Mouse (Mus musculus) layer of hippocampus, adult 11-12 months (tissue): ENCODE measurements around the gene Plbd2.

ENCODE experiments used
- DNase-seq: peaks from one replicate; pipeline ENCODE4 v3.0.0; 2022; ENCODE audit warnings: low spot score

Gene Plbd2

DNA sequence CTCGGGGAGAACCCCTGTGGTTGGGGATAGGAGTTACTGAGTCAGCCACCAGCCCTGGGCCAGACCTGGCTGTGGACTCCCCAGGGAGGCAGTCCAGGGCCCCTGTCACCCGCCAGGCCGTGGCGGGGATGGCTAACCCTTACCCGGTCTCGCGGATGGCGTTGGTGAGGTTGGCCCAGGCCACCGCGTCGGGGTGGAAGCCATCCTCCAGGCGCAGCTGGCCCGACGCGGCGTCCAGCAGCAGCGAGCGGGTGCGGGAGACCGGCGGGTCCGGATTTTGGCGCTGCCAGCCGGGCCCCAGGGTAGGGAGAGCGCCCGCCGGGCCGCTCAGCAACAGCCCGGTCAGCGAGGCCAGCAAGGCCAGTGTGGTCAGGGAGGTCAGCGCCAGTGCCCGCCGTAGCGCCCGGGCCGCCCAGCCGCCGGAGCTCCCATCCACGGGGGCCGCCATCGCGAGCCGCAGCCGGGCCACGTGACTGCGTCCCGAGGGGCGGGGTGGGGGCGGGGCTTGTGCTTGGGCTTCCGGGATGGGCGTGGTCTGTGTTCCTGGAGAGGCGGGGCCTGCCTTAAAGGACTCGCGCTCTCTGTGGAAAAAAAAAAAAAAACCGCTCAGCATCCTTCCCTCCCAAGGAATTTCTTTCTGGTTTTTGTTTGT is at the start of gene Plbd2:
TSS of gene Plbd2 (minus strand) at position 482 of the 652 bp plus-strand sequence.
- peak; percentile 79 for DNase-seq

DNA sequence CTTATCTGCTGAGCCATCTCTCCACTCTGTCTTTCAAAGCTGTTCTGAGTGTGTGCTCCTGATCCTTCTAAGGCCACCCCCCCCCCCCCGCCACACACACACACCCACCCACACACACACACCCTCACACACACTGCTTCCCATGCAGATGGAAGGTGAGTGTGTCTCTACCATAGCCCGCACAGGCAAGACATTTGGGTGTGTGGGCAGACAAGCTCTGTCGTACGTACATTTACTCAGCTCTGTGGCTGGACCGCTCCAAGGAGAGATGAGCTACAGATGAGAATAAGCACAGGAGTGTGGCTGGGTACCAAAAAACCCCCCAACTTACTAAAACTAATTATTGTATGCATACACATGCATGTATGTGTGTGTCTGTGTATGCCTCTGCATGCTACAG is 47.2 kb upstream of the Plbd2 start:
- DNase-seq, result no peak

DNA sequence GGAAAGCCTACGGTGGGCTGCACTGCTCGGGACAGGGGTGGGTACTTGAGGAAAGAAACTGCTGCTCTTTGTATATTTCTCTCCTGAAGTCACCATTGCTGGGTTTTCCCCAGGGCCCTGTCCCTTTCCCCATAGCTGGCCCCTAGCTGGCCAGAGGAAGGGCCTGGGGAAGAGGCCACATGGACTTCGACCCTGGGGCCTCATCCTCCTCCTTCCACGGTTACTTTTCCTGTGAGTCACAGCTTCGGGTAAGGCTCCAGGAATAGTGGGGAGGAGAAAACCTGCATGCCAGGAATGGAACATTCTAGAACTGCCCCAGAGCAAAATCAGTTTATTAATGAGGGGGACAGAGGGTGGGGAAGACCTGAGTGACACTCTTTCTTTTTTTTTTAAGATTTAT is 46.7 kb upstream of the Plbd2 start:
- DNase-seq, result no peak

DNA sequence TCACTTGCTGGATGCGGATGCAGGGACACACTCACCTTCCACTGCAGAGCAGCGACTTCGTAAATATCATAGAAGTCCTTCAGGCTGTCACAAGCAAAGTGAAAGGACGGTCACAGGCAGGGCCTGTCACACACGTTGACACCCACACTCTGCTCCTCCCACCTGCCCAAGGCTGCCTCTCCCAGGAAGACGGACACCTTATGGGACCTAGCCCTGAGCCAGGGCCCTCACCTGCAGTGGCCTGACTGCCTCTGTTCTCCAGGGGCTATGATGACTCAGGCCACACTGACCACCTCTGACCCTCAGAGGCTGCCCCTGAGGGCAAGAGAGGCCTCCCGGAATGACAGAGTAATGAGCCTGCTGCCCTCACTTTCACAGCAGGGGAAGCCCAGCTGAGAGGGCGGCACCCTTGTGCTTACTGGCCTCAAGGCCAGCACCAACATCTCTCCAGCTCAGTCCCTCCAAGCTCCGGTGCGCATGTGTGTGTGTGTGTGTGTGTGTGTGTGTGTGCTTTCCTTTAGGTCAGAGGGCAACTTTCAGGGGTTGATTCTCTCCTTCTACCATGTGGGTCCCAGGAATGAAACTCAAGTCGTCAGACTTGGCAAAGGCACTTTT is 44.9 kb upstream of the Plbd2 start:
- DNase-seq, result no peak

DNA sequence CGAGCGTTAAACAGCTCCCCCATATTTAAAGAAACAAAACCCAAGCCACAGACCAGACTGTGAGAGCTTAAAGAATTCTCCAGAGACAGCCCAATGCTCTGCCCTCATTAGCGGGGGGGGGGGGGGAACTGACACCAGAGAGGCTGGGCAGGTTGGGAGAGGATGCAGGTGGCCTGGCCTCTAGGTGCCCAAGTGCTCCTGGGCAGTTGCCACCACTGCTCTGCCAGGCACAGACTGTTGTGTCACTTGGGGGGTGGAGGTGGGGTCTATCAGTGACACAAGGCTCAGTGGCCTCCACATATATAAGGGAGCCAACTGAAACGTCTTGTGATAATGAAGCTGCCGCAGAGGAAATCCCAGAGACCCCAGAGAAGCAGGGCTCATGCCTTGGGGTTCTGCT is 33.2 kb upstream of the Plbd2 start:
- DNase-seq, result no peak

DNA sequence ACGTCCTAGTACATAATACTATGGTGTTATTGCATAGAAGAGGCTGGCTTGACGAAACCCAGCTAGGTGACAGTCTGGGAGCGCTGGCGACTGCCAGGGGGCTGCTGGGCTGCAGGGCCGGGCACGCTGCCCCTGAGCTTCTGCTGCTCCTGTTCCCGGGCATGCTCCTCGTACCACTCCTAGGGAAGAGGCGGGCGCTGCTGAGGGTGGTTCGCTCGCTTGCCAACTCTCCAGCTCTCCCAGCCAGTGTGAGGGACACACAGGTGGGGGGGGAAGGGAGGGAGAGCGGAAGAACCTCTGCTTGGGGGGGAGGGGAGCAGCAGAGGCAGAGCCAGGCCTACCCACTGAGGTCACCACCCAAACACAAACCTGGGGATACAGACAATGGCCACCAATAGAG is 32.6 kb upstream of the Plbd2 start:
- DNase-seq, result no peak

GRCm38 (mm10) chr5:120534686-120535075 is 31.3 kb upstream of the Plbd2 start:
- DNase-seq, result no peak

DNA sequence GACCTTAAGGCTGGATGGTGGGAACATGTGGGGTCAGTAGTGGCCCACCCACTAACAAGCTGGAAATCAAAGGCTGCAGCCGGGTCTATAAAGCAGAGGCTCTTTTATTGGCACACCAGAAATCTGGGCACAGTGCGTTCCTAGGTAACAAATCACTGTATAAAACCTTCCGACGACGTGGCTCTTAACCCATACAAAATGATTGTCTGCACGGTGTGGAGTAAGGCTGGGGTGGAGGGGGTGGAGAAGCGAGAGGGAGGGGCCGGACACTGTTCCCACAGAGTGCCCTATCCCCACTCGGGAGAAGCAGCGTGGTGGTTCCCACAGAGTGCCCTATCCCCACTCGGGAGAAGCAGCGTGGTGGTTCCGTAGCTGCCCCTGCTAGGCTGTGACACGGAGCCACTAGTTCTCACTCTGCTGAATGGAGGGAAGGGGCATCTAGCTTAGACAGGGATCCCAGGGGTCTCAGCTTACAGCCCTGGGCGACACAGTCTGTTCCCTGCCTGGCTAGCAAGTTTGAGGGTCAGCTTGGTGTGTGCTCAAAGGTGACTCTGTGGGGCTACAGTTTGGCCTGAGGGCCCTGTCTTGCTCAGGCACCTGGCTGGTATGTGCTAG is 30.8 kb upstream of the Plbd2 start:
- DNase-seq, result no peak

- DNase-seq, result no peak
These were observed 28.2 kb upstream of the Plbd2 start for GRCm38 (mm10) chr5:120531631-120532030.

DNA sequence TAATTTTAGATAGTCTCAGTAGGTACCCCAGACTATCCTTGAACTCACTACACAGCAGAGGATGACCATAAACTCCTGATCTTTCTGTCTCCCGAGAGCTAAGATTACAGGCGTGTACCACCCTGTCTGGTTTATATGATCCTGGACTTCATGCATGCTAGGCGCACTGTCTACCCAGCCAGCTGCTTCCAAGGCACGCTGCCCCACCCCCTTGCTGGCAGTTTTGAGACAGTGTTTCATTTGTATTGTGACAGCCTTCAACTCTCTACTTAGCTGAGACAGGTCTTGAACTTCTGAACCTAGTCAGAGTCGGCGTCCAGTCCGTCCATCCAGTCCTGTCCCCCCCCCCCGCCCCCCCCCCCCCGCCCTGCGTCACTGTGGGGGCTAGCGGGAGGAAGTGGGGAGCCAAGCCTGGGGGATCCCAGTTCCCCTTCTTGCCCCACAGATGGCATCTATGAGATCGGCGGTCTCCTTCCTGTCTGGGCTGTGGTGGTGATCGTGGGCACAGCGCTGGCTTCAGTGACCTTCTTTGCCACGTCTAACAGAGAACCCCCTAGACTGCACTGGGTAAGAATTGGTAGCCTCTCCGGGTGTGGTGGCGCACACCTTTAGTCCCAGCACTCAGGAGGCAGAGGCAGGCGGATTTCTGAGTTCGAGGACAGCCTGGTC is 24.0 kb upstream of the Plbd2 start:
- no peak for DNase-seq

DNA sequence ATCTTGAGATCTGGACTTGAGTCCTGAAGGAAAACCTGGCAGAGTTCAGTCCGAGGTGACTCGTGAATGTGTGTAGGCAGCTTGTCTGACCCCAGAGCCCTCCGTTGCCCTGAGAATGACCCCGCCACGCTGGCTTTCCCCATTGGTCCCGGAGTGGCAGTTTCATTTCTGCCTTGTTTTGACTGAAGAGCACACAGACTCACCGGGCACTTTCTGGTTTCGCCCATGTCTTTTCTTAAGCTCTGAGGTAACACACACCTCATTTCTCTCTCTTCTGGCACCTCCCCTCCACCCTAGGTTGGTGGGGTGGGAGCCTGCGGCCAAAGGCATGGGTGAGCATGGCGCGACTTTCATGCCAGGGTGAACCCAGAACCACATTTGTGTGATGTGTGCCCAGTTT is 22.9 kb upstream of the Plbd2 start:
- no peak for DNase-seq

DNA sequence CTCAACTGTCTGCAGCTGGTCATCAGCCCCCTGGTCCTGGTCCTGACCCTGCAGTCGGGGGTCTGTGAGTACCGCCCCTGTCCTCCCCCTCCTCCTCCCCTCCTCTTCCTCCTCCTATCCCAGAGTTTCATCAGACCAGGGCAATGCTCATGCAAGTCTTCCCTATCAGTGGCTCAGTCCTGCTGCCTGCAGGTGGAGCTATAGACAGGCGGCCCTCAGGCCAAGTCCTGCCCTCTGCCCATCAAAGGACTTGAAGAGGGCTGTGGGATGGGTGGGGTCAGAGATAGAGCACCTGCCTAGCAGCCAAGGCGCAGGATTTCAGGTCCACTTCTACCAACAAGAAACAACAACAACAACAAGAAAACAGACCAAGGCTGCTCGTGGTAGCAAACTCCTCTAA is 22.3 kb upstream of the Plbd2 start:
- DNase-seq, result no peak

DNA sequence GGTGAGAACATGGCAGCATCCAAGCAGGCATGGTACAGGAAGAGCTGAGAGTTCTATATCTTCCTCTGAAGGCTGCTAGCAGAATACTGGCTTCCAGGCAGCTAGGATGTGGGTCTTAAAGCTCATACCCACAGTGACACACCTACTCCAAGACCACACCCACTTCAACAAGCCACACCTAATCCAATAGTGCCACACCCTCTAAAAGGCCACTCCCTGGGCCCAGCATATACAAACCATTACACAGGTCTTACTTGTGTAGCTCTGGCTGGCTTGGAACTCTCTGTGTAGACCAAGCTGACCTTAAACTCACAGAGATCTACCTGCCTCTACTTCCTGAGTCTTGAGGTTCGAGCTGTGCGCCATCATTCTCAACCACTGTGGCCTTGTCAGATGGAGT is 21.3 kb upstream of the Plbd2 start:
- DNase-seq, result no peak

DNA sequence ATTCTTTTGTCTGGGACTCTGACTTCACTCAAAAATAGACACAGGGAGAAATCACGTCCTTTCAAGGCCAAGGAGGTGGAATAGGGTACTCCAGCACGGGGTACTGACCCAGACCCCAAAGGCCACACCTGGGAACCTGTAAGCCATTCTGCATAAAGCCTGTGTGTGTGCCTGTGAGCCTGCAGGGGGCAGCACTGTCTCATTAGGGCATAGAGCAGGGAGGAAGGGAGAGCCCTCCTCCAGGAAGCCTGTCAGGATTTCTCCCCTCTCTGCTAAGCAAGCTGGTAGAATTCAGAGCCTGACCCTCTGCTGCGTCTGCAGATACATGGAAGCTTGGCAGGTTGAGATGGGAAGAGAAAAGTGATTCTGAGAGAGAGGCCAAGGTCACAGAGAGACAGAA is 19.2 kb upstream of the Plbd2 start:
- DNase-seq, result no peak

- DNase-seq, result no peak
These were observed 14.1 kb upstream of the Plbd2 start for GRCm38 (mm10) chr5:120517552-120517951.

- no peak for DNase-seq
These were observed 13.0 kb upstream of the Plbd2 start for GRCm38 (mm10) chr5:120516221-120516984.

DNA sequence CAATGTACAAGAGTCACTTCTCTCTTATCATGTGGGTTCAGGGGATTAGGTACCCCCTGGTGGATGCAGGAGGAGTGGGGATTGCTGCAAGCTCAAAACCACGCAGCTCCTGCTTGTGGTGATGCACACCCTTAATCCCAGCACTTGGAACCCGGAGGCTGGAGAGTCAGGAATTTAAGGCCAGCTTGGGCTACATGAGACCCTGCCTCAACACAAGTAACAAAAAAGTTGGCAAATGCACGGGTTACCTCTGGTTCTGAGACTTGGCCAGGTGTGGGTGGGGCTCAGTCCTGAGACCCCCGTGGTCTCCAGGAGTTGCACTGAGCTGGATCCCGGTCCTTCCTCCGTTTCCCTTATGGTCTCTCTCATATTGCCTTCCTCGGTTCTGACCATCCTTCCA is 12.0 kb upstream of the Plbd2 start:
- DNase-seq, result no peak

DNA sequence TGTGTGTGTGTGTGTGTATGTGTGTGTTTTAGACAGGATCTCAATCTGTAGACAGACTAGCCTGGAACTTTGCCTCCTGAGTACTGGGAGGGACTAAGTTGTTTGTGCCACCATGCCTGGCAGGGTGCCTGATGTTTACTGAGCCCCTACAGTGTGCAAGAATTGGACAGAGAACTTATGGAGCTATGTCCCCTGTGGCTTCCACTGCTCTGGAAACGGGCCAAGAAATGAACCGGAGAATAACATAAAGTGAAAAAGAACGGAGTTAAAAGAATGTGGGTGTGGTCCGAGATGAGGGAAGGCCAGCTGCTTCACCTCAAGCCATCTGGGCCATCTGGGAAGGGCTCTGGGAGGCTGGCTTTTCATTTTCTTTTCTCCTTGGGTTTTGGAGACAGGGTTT is 11.3 kb upstream of the Plbd2 start:
- no peak for DNase-seq

DNA sequence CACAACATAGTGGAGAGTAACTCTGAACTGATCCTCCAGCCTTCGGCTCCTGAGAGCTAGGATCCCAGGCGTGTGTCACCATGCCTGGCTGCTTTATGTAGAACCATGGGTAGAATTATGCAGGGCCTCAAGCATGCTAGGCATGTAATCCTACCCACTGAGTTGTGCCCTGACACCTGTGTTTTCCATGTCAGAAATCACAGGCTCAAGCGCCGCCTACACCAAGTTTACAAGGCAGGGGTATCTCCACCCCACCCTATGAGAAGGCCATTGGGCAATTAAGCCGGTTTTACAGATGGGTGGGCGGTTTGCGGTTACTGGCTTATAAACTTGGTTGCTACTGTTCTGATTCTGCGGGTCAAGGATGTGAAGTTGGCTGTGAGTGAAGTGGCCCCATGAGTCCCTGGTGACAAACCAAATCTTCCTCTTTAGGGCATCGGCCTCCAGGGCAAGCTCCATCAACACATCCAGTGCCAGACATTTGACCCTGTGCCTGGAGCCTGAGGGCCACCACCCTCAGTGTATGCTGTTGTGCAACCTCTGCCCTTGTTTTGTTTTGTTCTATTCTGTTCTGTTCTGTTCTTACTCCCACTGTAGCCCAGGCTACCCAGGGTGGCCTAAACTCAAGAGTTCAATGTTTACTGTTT is 10.7 kb upstream of the Plbd2 start:
- DNase-seq, result no peak

DNA sequence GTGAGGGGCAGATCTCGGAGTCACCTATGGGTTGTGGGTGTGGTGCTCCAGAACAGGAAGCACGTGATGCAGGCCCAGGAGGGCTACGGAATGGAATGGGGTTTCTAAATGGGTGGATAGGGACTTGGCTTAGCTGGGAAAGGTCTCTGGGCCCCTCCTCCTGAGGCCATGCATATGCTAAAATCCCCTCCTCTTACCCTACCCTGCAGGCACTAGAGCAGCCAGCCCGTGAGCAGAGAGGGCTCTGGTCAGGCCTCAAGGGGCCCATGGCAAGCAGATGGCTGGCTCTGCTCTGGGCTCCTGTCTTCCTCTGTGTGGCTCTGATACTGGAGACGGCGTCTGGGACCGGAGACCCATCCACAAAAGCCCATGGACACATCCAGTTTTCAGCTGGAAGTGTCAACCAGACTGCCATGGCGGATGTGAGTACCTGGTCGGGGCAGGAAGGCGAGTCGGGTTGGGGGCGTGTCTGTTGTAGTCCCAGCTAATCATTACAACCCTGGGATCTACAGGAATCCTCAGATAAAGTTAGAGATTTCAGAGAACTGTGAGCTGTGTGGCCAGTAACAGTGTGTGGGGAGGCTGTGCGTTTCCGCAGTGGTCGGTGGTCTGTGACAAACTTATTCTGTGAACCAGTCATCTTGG is 9.6 kb upstream of the Plbd2 start:
- no peak for DNase-seq

DNA sequence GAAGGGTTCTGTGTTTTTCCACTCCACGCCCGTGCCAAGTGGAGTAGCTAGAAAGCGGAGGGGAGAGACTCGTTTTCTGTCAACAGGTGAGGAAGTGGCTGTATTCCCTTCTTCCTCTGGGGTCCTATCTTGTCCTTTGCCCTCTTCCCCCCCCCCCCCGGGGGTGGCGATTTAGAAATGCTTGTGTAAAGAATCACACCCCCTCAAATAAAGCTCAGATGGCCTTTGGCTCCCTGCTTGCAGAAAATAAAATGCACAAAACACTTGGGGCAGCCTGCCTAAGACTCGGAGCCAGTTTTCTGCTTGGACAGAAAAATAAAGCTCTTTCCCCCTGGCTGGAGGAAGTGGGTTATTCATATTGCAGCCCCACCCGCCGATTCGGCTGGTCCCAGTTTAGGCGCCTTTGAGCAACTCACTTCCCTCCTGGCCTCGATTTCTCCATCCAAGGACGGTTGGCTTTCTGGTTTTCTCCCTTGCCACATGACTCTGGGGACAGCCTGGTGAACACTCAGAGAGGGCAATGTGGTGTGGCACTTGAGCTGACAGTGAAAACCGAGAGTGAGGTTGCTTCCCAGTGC is 8.3 kb upstream of the Plbd2 start:
- no peak for DNase-seq
